Mouse (Mus musculus) myocyte (in vitro differentiated cells): ENCODE data around the gene Nrp1.
A peak's percentile ranks its signal among the peaks of the same experiment; 100 is the strongest.

ENCODE experiments used
- E2F4 ChIP-seq: IDR thresholded peaks from one replicate; pipeline ENCODE4 v1.6.1; 2011; ENCODE audit warnings: mild to moderate bottlenecking, control low read depth, moderate library complexity; ENCODE audit not compliant: insufficient read depth
- MAX ChIP-seq: IDR thresholded peaks from one replicate; pipeline ENCODE4 v1.6.1; 2011; ENCODE audit warnings: low read depth, mild to moderate bottlenecking, control low read depth
- MYOD1 ChIP-seq, 3 experiments: IDR thresholded peaks; one replicate each; pipeline ENCODE4 v1.6.1; 2011; ENCODE audit warnings: control low read depth in 2 of 3, low read depth in 2 of 3, mild to moderate bottlenecking in 2 of 3, moderate library complexity in 1 of 3; ENCODE audit not compliant: insufficient read length in 2 of 3, control insufficient read depth in 1 of 3
- MYOG ChIP-seq, 3 experiments: IDR thresholded peaks; one replicate each; pipeline ENCODE4 v1.6.1; 2011; ENCODE audit warnings: control low read depth in 2 of 3, low read depth in 2 of 3, mild to moderate bottlenecking in 2 of 3; ENCODE audit not compliant: insufficient read length in 2 of 3, control insufficient read depth in 1 of 3, insufficient read depth in 1 of 3
- POLR2A ChIP-seq: IDR thresholded peaks from one replicate; pipeline ENCODE4 v1.6.1; 2011; ENCODE audit warnings: low read depth, mild to moderate bottlenecking, control low read depth, moderate library complexity; ENCODE audit not compliant: insufficient read length
- POLR2AphosphoS2 ChIP-seq: IDR thresholded peaks from one replicate; pipeline ENCODE4 v1.6.1; 2011; ENCODE audit warnings: low read depth, control low read depth; ENCODE audit not compliant: insufficient read length
- SRF ChIP-seq: IDR thresholded peaks from one replicate; pipeline ENCODE4 v1.6.1; 2011; ENCODE audit warnings: low read depth; ENCODE audit not compliant: control insufficient read depth, insufficient read length
- TCF12 ChIP-seq: IDR thresholded peaks from one replicate; pipeline ENCODE4 v1.6.1; 2011; ENCODE audit warnings: mild to moderate bottlenecking, control low read depth; ENCODE audit not compliant: poor library complexity, insufficient read depth, severe bottlenecking
- TCF3 ChIP-seq: IDR thresholded peaks from one replicate; pipeline ENCODE4 v1.6.1; 2011; ENCODE audit warnings: low read depth, control low read depth; ENCODE audit not compliant: insufficient read length
- USF1 ChIP-seq: IDR thresholded peaks from one replicate; pipeline ENCODE4 v1.6.1; 2011; ENCODE audit warnings: low read depth, mild to moderate bottlenecking, control low read depth, moderate library complexity

- peak in 1 of 3 experiments; percentile 50 for TF ChIP-seq MYOD1 (IDR thresholded peaks at IDR 0.05; ENCODE audit: control insufficient read depth in 1 of 3, insufficient read length in 2 of 3, low read depth in 2 of 3)
- no peak for TF ChIP-seq POLR2AphosphoS2
- no peak for TF ChIP-seq E2F4
- no peak for TF ChIP-seq POLR2A
- TF ChIP-seq MAX: no peak
- no peak for TF ChIP-seq MYOG (IDR thresholded peaks at IDR 0.05; ENCODE audit: control insufficient read depth in 1 of 3, insufficient read depth in 1 of 3, insufficient read length in 2 of 3, low read depth in 2 of 3)
- TF ChIP-seq USF1: no peak
- no peak for TF ChIP-seq TCF3
- TF ChIP-seq SRF: no peak
- TF ChIP-seq TCF12: no peak
These were observed 59.8 kb downstream of the Nrp1 start for GRCm38 (mm10) chr8:128417956-128418796.
